Mouse (Mus musculus) lung, postnatal 4 days (tissue): ENCODE results near the gene Mbd5.
A peak's percentile ranks its signal among the peaks of the same experiment; 100 is the strongest.

Experiments used
- DNase-seq, 2 experiments: peaks; one replicate each; pipeline ENCODE4 v3.0.0; 2021

Mbd5 gene

GRCm38 (mm10) chr2:49350852-49351251 lies 401.5 kb downstream of the Mbd5 start:
- DNase-seq, result no peak

GRCm38 (mm10) chr2:49354066-49354465 lies 404.8 kb downstream of the Mbd5 start:
- no peak for DNase-seq

- DNase-seq, result peak; percentile 24 to 40
These were observed 406.6 kb downstream of the Mbd5 start for GRCm38 (mm10) chr2:49355867-49356266.

- DNase-seq, result no peak
These were observed 409.0 kb downstream of the Mbd5 start for GRCm38 (mm10) chr2:49358128-49358814.

GRCm38 (mm10) chr2:49358839-49359520 lies 409.7 kb downstream of the Mbd5 start:
- peak; percentile 32 to 54 for DNase-seq

- no peak for DNase-seq
These were observed 410.4 kb downstream of the Mbd5 start for GRCm38 (mm10) chr2:49359706-49360105.

GRCm38 (mm10) chr2:49364546-49364945 lies 415.2 kb downstream of the Mbd5 start:
- DNase-seq, result no peak

GRCm38 (mm10) chr2:49366878-49367545 lies 417.7 kb downstream of the Mbd5 start:
- DNase-seq, result no peak

- no peak for DNase-seq
These were observed 418.2 kb downstream of the Mbd5 start for GRCm38 (mm10) chr2:49367546-49367917.

- DNase-seq, result no peak
These were observed 422.3 kb downstream of the Mbd5 start for GRCm38 (mm10) chr2:49371632-49372031.

GRCm38 (mm10) chr2:49372586-49372985 lies 423.3 kb downstream of the Mbd5 start:
- peak in 1 of 2 experiments; percentile 22 for DNase-seq
